Mouse (Mus musculus) thymus, adult 2 months (tissue): ENCODE results near the gene Slco1a5.
"Not testable (repeated sequence)": the region's sequence is repeated elsewhere in the genome, so short reads cannot be mapped to it uniquely, and the experiment has no call there.

ENCODE experiments used
- CTCF ChIP-seq: fragments of 200-500 bp; IDR thresholded peaks from 2 replicates; pipeline ENCODE4 v1.5.1; 2012; ENCODE audit warnings: mild to moderate bottlenecking, control low read depth, low read length, moderate library complexity, borderline replicate concordance; ENCODE audit not compliant: control insufficient read depth, poor library complexity, insufficient read depth; ENCODE audit errors: extremely low read depth
- POLR2A ChIP-seq: fragments of 200-500 bp; IDR thresholded peaks from 2 replicates; pipeline ENCODE4 v1.6.1; 2012; ENCODE audit warnings: mild to moderate bottlenecking, low read length, control low read depth, moderate library complexity; ENCODE audit not compliant: control insufficient read depth, poor library complexity, insufficient read depth; ENCODE audit errors: extremely low read depth

DNA sequence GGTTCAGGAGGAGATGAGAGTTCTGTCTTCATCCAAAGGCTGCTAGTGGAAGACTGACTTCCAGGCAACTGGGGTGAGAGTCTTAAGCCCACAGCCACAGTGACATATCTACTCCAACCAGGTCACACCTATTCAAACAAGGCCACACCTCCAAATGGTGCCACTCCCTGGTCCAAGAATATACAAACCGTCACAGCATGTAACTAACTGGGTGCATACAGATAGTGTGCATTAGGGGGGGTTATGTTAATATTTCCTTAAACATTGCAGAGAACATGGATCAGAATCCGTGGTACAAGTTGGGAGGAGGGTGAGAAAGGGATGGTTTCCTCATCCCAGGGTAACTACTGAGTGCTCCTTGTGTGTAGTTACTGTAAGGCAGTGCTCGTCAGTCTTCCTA is 29.3 kb upstream of the Slco1a5 start:
- TF ChIP-seq CTCF, POLR2A: not testable (repeated sequence)
